21 mouse cellular contexts compared by ENCODE assay signal in genomic region chr11:4472464-4473179, GRCm38 (mm10). TPM values are rescaled to one million over a fixed set of nuclear protein-coding genes. Genes with fewer than 3 reads are reported as not detected.
A peak's percentile ranks its signal among the peaks of the same experiment; 100 is the strongest.
DNase-seq lines count a peak whose midpoint lies in the region; ATAC-seq and TF ChIP-seq lines count a peak whose summit lies in the region.
"Had no signal": no experiment of that assay in that cellular context is flagged by ENCODE, and none has a peak within 500 bp of the region (broad histone marks: within the 10 kb centered on the region; RNA-seq: fewer than 3 reads in every experiment).

No protein-coding gene starts in this region.

- H3K79me2 ChIP-seq in heart, adult 2 months (replicated peaks; ENCODE audit: control insufficient read depth, insufficient read depth, low read length), result no peaks in the 10 kb centered on the region

- ATAC-seq in heart, embryonic 12.5 days (ENCODE audit: insufficient number of reproducible peaks, low FRiP score), result peak; percentile 46; the same call in 1 of the 2 replicates
- ATAC-seq in limb, embryonic 12.5 days (ENCODE audit: insufficient number of reproducible peaks, insufficient read depth, low FRiP score, low TSS enrichment, low read depth), result no peak
- peak; percentile 38; the same call in 1 of the 2 replicates for ATAC-seq in neural tube, embryonic 11.5 days (ENCODE audit: insufficient read depth, low FRiP score, low TSS enrichment)
- peak; percentile 78 for ATAC-seq in neural tube, embryonic 15.5 days (ENCODE audit: low FRiP score)
- ATAC-seq: intestine, embryonic 16.5 days had no signal

- no peak overlapping the region for H3K9ac ChIP-seq in heart, embryonic 12.5 days
- H3K9ac ChIP-seq in heart, adult 2 months (ENCODE audit: low read depth, low read length), result no peak overlapping the region
- no peak overlapping the region for H3K9ac ChIP-seq in limb, embryonic 12.5 days (replicated peaks)
- H3K9ac ChIP-seq in neural tube, embryonic 11.5 days (ENCODE audit: low read length), result no peak overlapping the region
- no peak overlapping the region for H3K9ac ChIP-seq in neural tube, embryonic 15.5 days (replicated peaks)
- H3K9ac ChIP-seq: heart, embryonic 13.5 days; liver, embryonic 13.5 days had no signal

- no peaks in the 10 kb centered on the region for H3K36me3 ChIP-seq in heart, embryonic 12.5 days
- no peaks in the 10 kb centered on the region for H3K36me3 ChIP-seq in heart, adult 2 months (ENCODE audit: control insufficient read depth, insufficient read depth, low read length)
- peaks cover 3% of the 10 kb centered on the region; the same call in 1 of the 2 replicates for H3K36me3 ChIP-seq in limb, embryonic 12.5 days
- no peaks in the 10 kb centered on the region; the same call in 1 of the 2 replicates for H3K36me3 ChIP-seq in limb, embryonic 10.5 days
- H3K36me3 ChIP-seq in neural tube, embryonic 11.5 days (ENCODE audit: control insufficient read depth, insufficient read depth, low read length), result no peaks in the 10 kb centered on the region
- H3K36me3 ChIP-seq in neural tube, embryonic 15.5 days, result no peaks in the 10 kb centered on the region
- H3K36me3 ChIP-seq: liver, embryonic 13.5 days had no signal

- H3K9me3 ChIP-seq in heart, embryonic 12.5 days (replicated peaks), result no peaks in the 10 kb centered on the region
- H3K9me3 ChIP-seq in limb, embryonic 12.5 days, result no peaks in the 10 kb centered on the region
- no peaks in the 10 kb centered on the region for H3K9me3 ChIP-seq in limb, embryonic 10.5 days (replicated peaks)
- H3K9me3 ChIP-seq in neural tube, embryonic 11.5 days (ENCODE audit: control insufficient read depth, low read length), result no peaks in the 10 kb centered on the region
- H3K9me3 ChIP-seq in neural tube, embryonic 15.5 days (replicated peaks), result no peaks in the 10 kb centered on the region
- H3K9me3 ChIP-seq: heart, embryonic 13.5 days; liver, embryonic 13.5 days had no signal

- 80% methylated on average over 7 of the region's 7 CpGs for WGBS in heart, embryonic 12.5 days
- 65% methylated on average over 7 of the region's 7 CpGs for WGBS in heart, adult 2 months
- 40% methylated on average over 7 of the region's 7 CpGs for WGBS in limb, embryonic 12.5 days
- WGBS in limb, embryonic 10.5 days, result 71% methylated on average over 7 of the region's 7 CpGs
- WGBS in neural tube, embryonic 11.5 days, result 44% methylated on average over 7 of the region's 7 CpGs
- 19% methylated on average over 7 of the region's 7 CpGs for WGBS in neural tube, embryonic 15.5 days

- H3K4me3 ChIP-seq in heart, embryonic 12.5 days, result no peak overlapping the region
- no peak overlapping the region for H3K4me3 ChIP-seq in heart, adult 2 months
- H3K4me3 ChIP-seq in limb, embryonic 12.5 days (replicated peaks), result no peak overlapping the region
- H3K4me3 ChIP-seq in limb, embryonic 10.5 days, result no peak overlapping the region
- H3K4me3 ChIP-seq in neural tube, embryonic 11.5 days (ENCODE audit: low read depth, low read length), result no peak overlapping the region
- no peak overlapping the region for H3K4me3 ChIP-seq in neural tube, embryonic 15.5 days (replicated peaks)
- H3K4me3 ChIP-seq: heart, embryonic 13.5 days; liver, embryonic 13.5 days had no signal

- no peak overlapping the region for H3K27ac ChIP-seq in heart, embryonic 12.5 days (ENCODE audit: poor library complexity, severe bottlenecking)
- H3K27ac ChIP-seq in heart, adult 2 months, result no peak overlapping the region
- peak overlapping the region; percentile 57; the same call in 1 of the 2 replicates for H3K27ac ChIP-seq in limb, embryonic 12.5 days
- H3K27ac ChIP-seq in limb, embryonic 10.5 days, result no peak overlapping the region
- no peak overlapping the region for H3K27ac ChIP-seq in neural tube, embryonic 11.5 days (ENCODE audit: low read depth, low read length)
- H3K27ac ChIP-seq in neural tube, embryonic 15.5 days (replicated peaks), result peak overlapping the region; percentile 71
- H3K27ac ChIP-seq: heart, embryonic 13.5 days; liver, embryonic 13.5 days; stomach, postnatal 0 days had no signal

- no peak for TF ChIP-seq POLR2A in heart, adult 2 months (IDR thresholded peaks at IDR 0.05; ENCODE audit: insufficient read depth, low read depth, low read length)

- no peaks in the 10 kb centered on the region for H3K27me3 ChIP-seq in heart, embryonic 12.5 days (replicated peaks)
- H3K27me3 ChIP-seq in heart, adult 2 months (ENCODE audit: control insufficient read depth, insufficient read depth, low read length), result no peaks in the 10 kb centered on the region; the same call in 1 of the 2 replicates
- no peaks in the 10 kb centered on the region for H3K27me3 ChIP-seq in limb, embryonic 12.5 days
- no peaks in the 10 kb centered on the region for H3K27me3 ChIP-seq in limb, embryonic 10.5 days (ENCODE audit: low read depth, poor library complexity, severe bottlenecking)
- no peaks in the 10 kb centered on the region for H3K27me3 ChIP-seq in neural tube, embryonic 11.5 days (ENCODE audit: control insufficient read depth, insufficient read depth, low read length)
- no peaks in the 10 kb centered on the region for H3K27me3 ChIP-seq in neural tube, embryonic 15.5 days (replicated peaks)
- H3K27me3 ChIP-seq: heart, embryonic 13.5 days; liver, embryonic 13.5 days had no signal

- intact Hi-C loops in heart, adult 2 months (cut with DNase I), result no loop called here

- DNase-seq in heart, adult 2 months, result no peak
- no peak for DNase-seq in limb, embryonic 10.5 days (ENCODE audit: low spot score)
- no peak for DNase-seq in neural tube, embryonic 11.5 days (ENCODE audit: low spot score)
- no peak for DNase-seq in neural tube, embryonic 10.5 days (ENCODE audit: extremely low spot score, low spot score)
- DNase-seq in layer of hippocampus, postnatal 36 days, result no peak
- DNase-seq: adrenal gland, adult 8-10 months; B cell, adult 2 months; cerebellum, adult 11-12 months; cerebellum, postnatal 36 days; gastrocnemius, postnatal 36 days; heart, postnatal 36 days; liver, embryonic 13.5 days; lung, postnatal 10 days had no signal

- TF ChIP-seq EP300 in heart, adult 2 months (IDR thresholded peaks at IDR 0.05; ENCODE audit: insufficient read depth, low read depth, low read length), result no peak

- no peak overlapping the region for H3K4me2 ChIP-seq in heart, embryonic 12.5 days
- no peak overlapping the region for H3K4me2 ChIP-seq in limb, embryonic 12.5 days
- no peak overlapping the region for H3K4me2 ChIP-seq in neural tube, embryonic 11.5 days (ENCODE audit: low read depth)
- H3K4me2 ChIP-seq in neural tube, embryonic 15.5 days, result no peak overlapping the region
- H3K4me2 ChIP-seq: heart, embryonic 13.5 days; liver, embryonic 13.5 days had no signal

- H3K4me1 ChIP-seq in heart, embryonic 12.5 days (replicated peaks), result no peaks in the 10 kb centered on the region
- no peaks in the 10 kb centered on the region; the same call in 1 of the 2 replicates for H3K4me1 ChIP-seq in heart, adult 2 months (ENCODE audit: control insufficient read depth, insufficient read depth, low read length)
- peaks cover 19% of the 10 kb centered on the region for H3K4me1 ChIP-seq in limb, embryonic 12.5 days (replicated peaks)
- peaks cover 15% of the 10 kb centered on the region for H3K4me1 ChIP-seq in limb, embryonic 10.5 days
- H3K4me1 ChIP-seq in neural tube, embryonic 11.5 days (ENCODE audit: control insufficient read depth, insufficient read depth, low read length), result peaks cover 7% of the 10 kb centered on the region; the same call in 1 of the 2 replicates
- peaks cover 21% of the 10 kb centered on the region for H3K4me1 ChIP-seq in neural tube, embryonic 15.5 days
- H3K4me1 ChIP-seq: heart, embryonic 13.5 days; liver, embryonic 13.5 days had no signal

- no peak for TF ChIP-seq CTCF in heart, adult 2 months (IDR thresholded peaks at IDR 0.05)

RNA-seq across cellular contexts. Expression of gene Hormad2, which starts 31.7 kb away (rescaled TPM):
- polyA plus RNA-seq in heart, embryonic 12.5 days (2016; fragmentation: Nextera tagmentation; extraction: Ambion mirVana), result 0.38 and 0.41 TPM in 2 replicates
- total RNA-seq in heart, adult 2 months (2021), result under 1 TPM in 1 of 2 experiments, not detected in 1; 0.18 TPM
- not detected in 2 replicates for polyA plus RNA-seq in heart, adult 2 months (2012; rRNA removed)
- 0.31 TPM in 2 replicates for polyA plus RNA-seq in limb, embryonic 12.5 days (2016; fragmentation: Nextera tagmentation; extraction: Ambion mirVana)
- polyA plus RNA-seq in limb, embryonic 10.5 days (2016; fragmentation: Nextera tagmentation; extraction: Ambion mirVana), result 0.78 and 0.99 TPM in 2 replicates
- polyA plus RNA-seq in neural tube, embryonic 11.5 days (2014; fragmentation: Nextera tagmentation; extraction: Ambion mirVana), result 0.12 TPM in 1 of 2 replicates, not detected in the other
- polyA plus RNA-seq in neural tube, embryonic 15.5 days (2015; fragmentation: Nextera tagmentation; extraction: Ambion mirVana), result 0.29 TPM in 1 of 2 replicates, not detected in the other
- under 1 TPM in 1 of 2 experiments, not detected in 1; 0.60 TPM for total RNA-seq in layer of hippocampus, postnatal 36 days (2021)
- total RNA-seq: gastrocnemius, postnatal 36 days; layer of hippocampus, postnatal 14 days; left cerebral cortex, postnatal 14 days had no signal

Comparison
In these comparisons a context has a peak if more than half of its experiments do, and no peak if none do; other contexts are left out.
1. H3K27ac ChIP-seq: peak in limb, embryonic 12.5 days (single experiment) and neural tube, embryonic 15.5 days (single experiment); none in heart, embryonic 12.5 days (single experiment), heart, adult 2 months (single experiment), limb, embryonic 10.5 days (single experiment) and neural tube, embryonic 11.5 days (single experiment).